Mouse (Mus musculus): ENCODE results near the gene Myo16.

Myo16 gene

DNA sequence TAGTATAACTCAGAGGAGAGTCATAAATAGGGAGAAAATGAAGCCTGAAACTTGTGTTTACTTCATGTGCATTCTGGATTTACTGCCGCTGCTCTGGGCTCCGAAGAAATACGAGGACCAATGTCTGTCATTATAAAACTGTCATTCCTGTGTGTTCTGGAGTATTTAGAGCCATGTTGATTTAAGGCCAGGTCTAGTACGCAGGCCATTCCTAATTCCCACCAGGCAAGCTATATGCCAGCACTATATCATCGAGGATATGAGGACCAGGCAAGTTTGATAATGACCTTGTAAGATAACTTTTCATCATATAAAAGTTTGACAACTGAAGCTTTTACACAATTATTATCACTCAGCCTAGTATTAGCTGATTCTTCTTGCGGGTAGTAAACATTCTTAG, 153.6 kb downstream of the Myo16 start:
- no peak for DNase-seq

- no peak for DNase-seq
Measured at GRCm38 (mm10) chr8:10307770-10308476, 154.2 kb downstream of the Myo16 start.

GRCm38 (mm10) chr8:10310470-10310869, 156.8 kb downstream of the Myo16 start:
- no peak for DNase-seq

DNA sequence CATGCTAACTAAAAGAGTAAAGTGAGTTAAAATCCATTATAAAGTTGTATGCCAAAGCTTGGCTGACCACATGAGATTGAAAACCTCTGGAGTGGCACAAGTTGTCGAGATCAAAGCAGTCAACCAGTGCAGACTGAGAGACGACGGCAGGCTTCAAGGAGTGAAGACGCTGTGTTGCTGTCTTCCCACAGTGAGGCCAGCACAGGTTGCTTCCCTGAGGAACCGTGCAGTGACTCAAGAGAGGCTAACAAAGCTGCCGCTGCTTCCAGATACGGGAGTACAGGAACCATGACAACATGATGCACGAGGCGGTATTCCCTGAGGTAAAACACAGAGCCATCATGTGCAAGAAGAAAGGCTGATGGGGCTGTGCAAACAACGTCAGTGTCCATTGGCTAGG, 158.6 kb downstream of the Myo16 start:
- no peak for DNase-seq

- no peak for DNase-seq
Measured at GRCm38 (mm10) chr8:10316201-10316600, 162.5 kb downstream of the Myo16 start.

DNA sequence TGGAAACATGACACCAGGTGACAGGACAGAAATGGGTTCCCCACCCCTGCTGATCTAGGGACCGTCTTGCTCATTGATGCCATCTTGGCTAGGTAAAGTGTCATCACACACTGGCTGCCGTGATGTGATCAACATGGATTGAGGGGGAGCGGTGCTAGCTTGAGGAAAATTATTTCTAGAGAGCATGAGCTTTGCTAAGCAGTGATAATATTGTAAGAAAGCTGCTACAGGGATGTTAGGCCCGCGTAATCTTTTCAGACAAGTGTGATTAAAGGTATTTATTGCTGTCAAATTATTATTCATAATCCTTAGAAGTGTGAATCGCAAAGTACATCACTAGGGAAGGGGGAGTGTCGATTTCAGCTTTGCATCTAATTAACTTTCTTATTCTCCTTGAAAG, 164.4 kb downstream of the Myo16 start:
- DNase-seq: no peak

DNA sequence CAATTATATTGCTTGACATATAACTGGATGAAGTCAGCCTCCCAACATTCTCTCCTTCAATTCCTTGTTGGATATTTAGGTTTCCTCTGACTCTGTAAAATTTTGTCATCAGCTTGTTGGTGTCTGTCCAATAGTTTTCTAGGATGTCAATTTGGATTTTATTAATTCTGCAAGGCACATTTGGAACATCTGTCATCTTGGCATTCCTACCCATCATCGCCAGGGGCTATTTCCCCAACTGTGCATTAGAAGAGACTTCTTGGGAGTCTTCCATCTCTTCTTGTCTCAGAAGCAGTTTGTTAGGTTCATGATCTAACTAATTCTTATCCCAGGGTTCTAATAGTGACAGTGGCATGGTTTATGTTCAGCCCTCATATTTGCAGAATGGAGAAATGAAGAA, 196.7 kb downstream of the Myo16 start:
- DNase-seq: no peak

DNA sequence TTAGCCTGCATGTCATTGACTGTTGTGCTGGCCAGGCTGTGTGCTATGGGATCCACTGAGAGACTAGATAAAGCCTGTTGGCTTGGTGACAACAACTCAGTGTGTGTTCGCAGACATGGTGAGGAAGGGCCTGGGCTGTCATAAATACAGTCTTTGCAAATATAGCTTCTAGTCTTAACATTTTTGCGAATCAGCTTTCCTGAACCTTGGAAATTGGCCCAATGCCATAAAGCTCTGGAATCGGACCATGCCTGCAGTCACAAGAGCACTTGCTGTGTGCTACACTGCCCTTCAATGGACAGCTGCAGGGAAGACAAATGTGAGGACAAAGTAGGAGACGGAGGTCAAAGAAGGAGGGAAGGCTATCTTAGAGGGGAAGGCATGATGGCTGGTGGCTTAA, 205.0 kb downstream of the Myo16 start:
- DNase-seq: no peak

GRCm38 (mm10) chr8:10362949-10363348, 209.2 kb downstream of the Myo16 start:
- DNase-seq: no peak

GRCm38 (mm10) chr8:10363654-10364406, 210.1 kb downstream of the Myo16 start:
- no peak for DNase-seq

DNA sequence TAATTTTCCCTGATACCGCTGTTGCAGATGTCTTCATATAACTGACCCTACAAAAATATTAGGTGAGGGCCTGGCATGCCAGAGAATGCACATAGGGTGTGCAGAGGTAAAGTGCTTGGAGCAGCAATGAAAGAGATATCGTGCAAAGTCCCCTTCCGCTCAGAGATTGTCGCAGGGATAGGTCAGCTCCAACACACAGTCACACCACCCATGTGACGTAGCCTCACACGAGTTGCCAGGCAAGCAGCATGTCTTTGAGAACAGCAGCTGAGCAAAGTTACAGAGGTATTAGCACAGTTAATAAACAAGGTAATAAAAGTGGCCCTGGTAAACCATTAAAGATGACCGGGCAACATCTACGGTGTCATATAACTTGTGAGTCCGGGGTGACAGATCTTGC, 212.4 kb downstream of the Myo16 start:
- no peak for DNase-seq

- DNase-seq: no peak
Measured at GRCm38 (mm10) chr8:10372571-10372970, 218.9 kb downstream of the Myo16 start.

DNA sequence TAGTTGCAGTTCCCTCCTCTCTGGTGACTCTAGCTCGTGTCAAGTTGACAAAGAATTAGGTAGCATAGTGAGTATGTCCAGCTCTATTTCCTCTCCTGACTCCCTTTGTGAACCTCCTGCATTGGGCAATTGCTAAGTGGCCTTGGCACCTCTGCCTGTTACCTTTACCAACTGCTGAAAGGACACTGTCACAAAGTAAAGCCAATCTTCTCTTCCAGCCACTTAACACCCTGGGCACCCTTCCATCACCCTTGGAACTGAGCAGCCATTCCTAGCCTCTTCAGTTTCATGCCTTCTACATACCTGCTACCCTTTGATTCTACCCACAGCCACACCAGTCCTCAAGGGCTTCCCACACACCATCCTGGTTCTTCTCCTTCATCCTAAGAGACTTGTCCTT, 233.4 kb downstream of the Myo16 start:
- no peak for DNase-seq

DNA sequence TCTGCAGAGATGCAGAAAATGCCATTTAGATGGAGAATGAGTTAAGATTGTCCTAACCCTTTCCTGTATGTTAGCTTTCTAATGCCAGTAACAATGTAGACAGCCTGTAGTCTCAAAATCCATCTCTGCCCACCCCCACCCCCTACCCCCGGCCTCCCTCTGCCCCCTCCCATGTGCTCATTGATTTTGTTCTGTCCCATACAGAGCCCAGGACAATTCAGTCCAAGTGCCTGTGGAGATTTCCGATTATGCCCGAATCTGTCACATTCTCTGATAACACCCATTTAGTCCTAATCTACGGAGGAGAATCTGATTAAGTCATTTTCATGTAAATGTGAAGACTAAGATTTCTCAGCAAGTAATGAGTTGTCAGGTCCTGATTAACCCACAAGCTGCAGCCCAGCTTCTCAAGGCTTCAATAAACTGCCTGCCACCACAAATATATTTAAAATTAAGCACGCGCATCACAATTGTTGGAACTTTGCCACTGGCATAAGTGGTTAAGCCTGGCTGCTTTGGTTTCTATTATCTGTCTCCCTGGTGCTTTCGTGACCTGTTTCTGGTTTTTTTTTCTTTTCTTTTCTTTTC, 237.5 kb downstream of the Myo16 start:
- no peak for DNase-seq

GRCm38 (mm10) chr8:10391913-10392312, 238.2 kb downstream of the Myo16 start:
- DNase-seq: no peak

DNA sequence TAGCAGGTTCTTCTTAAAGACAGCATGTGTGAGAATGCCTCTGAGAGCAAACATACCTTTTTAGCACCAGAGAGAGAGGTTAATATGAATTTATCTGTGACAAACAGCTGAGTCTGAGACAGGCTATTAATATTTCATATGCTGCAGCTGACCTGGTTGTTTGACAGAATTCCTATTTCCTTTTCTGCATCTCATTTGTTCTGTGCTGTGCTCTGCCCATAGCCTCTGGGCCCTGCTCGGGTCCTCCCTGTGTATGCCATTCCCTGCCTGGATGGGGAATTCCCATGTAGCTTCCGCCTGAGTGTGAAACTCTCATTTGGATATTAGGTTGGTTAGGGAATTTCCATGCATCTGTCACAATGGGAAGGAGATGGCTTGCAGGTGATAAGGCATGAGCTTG, 240.8 kb downstream of the Myo16 start:
- no peak for DNase-seq

DNA sequence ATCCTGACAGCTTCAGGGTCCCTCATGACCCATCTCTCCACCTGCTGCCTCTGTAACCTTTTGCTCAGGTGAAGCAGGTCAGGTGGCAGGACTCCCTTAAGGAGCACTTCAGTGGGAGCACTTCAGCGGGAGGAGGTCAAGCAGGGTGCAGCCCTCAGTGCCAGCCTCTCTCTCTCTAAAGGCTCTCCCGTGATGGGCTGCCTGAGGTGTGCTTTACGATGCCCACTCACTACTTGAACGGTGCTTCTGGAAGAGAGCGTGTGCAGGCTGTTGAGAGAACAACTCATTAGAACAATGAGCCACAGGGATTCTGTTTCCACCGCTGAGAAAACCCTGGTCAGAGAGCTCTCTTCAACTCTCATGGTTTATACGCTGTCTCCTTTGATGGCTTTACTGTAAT, 241.4 kb downstream of the Myo16 start:
- no peak for DNase-seq

- DNase-seq: peak; percentile 42
Measured at GRCm38 (mm10) chr8:10402606-10403005, 248.9 kb downstream of the Myo16 start.

- peak; percentile 73 for DNase-seq
Measured at GRCm38 (mm10) chr8:10405469-10405868, 251.8 kb downstream of the Myo16 start.

- DNase-seq: no peak
Measured at GRCm38 (mm10) chr8:10409043-10409442, 255.3 kb downstream of the Myo16 start.

DNA sequence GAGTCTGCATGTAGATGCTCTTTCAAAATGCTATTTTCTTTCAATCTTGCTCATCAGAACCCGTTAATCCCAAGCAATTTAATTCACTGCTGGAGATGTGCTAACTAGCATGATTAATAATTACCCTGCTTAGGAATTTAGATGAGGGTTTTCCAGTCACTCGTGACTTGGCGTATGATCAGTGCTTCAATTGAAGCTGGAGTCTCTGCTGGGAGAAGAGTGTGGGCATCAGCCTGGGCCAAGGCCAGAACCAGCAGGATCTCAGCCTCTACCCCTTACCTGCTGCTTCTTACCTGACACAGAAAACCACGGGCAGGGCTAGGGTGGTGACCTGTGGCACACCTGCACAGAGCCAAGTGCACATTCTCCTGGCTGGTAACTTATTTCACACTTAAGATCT, 257.8 kb downstream of the Myo16 start:
- DNase-seq: no peak

DNA sequence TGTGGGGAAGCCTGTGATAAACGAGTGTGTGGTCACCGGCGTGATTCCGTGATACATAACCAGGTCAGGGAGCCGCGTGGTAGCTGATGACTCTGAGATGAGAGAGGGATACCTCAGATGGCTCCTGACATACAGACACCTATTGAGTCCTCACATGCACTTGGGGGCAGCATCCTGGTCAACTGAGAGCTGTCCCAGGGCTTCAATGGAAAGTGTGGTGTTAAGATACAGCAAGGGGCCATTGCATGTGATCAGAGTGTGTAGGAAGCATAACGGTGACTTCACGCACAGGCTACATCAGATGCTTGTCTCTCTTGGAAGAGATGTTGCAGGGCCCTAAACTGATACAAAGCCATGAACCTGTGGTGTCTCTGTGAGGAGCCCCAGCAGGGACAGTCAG, 260.2 kb downstream of the Myo16 start:
- no peak for DNase-seq

DNA sequence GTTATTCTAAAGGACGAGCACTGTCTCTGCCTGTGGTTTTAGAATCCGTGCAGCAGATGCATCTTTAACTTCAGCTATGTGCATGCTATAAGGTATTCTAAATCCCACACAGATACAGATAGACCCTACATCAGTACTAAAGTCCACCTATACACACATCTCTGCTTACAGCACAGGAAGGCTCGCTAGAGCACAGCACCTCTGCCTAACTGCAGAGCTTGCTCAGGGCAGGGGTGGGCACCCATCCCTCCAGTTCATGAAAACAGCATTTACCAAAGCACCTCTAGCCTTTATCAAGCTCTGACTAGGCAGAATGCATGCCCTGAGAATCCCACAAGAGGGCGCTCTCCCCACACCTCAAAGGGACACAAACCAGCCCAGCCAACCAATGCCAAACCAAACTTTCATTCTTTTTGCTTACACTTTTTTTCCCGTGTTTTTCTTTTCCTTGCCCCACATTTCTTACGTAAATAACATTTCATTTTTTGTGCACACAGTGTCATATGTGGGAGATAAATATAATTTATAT, 261.0 kb downstream of the Myo16 start:
- peak; percentile 86 for DNase-seq

GRCm38 (mm10) chr8:10415288-10415687, 261.6 kb downstream of the Myo16 start:
- DNase-seq: no peak

All from right cerebral cortex, postnatal 4 days (tissue).